Mouse (Mus musculus) forebrain, embryonic 13.5 days (tissue): ENCODE measurements around the gene Dhrs9. TPM values are rescaled to one million over a fixed set of nuclear protein-coding genes. Genes with fewer than 3 reads are reported as not detected.

Source experiments
- ATAC-seq: fragments of 200-750 bp; cut with Nextera tagmentation; 2 replicates; pipeline ENCODE4 v1.8.0; 2017
- H3K27ac ChIP-seq: fragments of 300-500 bp; sonication (generic); 2 replicates; pipeline ENCODE4 v1.5.1; 2015; ENCODE audit warnings: inconsistent platforms, mild to moderate bottlenecking, moderate library complexity
- H3K27me3 ChIP-seq: fragments of 300-500 bp; sonication (generic); 2 replicates; pipeline ENCODE4 v1.6.1; 2015; ENCODE audit warnings: mild to moderate bottlenecking, inconsistent platforms
- H3K36me3 ChIP-seq: fragments of 300-500 bp; sonication (generic); 2 replicates; pipeline ENCODE4 v1.6.1; 2015; ENCODE audit warnings: mild to moderate bottlenecking, inconsistent platforms; ENCODE audit not compliant: poor library complexity, severe bottlenecking
- H3K4me1 ChIP-seq: fragments of 300-500 bp; sonication (generic); 2 replicates; pipeline ENCODE4 v1.6.1; 2015; ENCODE audit warnings: inconsistent platforms
- H3K4me2 ChIP-seq: fragments of 300-500 bp; sonication (generic); 2 replicates; pipeline ENCODE4 v1.6.1; 2015; ENCODE audit warnings: inconsistent platforms, mild to moderate bottlenecking, moderate library complexity
- H3K4me3 ChIP-seq: fragments of 300-500 bp; sonication (generic); 2 replicates; pipeline ENCODE4 v1.5.1; 2015; ENCODE audit warnings: mild to moderate bottlenecking, inconsistent platforms
- H3K9ac ChIP-seq: fragments of 300-500 bp; sonication (generic); 2 replicates; pipeline ENCODE4 v1.6.1; 2015; ENCODE audit warnings: mild to moderate bottlenecking, inconsistent platforms
- H3K9me3 ChIP-seq: fragments of 300-500 bp; sonication (generic); replicated peaks from 2 replicates; pipeline ENCODE4 v1.6.1; 2016; ENCODE audit warnings: inconsistent platforms
- WGBS: fragments of 180-500 bp; shearing (Covaris S2); methylation state at CpG from one replicate; pipeline ENCODE4 v1.1.7; 2015; 5-methylcytosine and 5-hydroxymethylcytosine counted together
- polyA plus RNA-seq: library from polyadenylated mRNA; unstranded; fragments of >200 nt; fragmentation: Nextera tagmentation; extraction: Ambion mirVana; gene quantifications from 2 replicates; pipeline ENCODE4 v1.2.1, GENCODE M21; 2015

Dhrs9 gene
- polyA plus RNA-seq, 1 experiment from 2014 or later, result not detected

DNA sequence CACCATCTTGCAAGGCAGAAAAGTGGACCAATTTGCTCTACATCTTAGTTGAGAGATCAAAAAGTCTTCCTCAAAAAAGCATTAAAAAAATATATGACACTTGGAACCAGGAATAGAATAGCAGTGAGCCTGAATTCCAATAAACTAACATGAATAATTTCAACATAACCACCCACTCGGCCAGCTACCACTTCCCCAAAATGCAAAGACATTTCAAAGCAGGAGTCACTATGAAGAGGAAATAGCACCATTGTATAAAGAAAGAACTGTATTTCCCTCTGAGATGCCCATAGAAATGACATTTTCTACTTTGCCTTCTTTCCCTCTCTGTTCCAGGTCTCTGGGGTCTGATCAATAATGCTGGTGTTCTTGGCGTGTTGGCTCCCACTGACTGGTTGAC, 13.7 kb downstream of the Dhrs9 start:
- Histone ChIP-seq H3K4me1 (no peaks in the 10 kb centered on the region), H3K4me3 (no peak overlapping the region), H3K36me3 (no peaks in the 10 kb centered on the region), H3K27me3 (no peaks in the 10 kb centered on the region), H3K9me3 (no peaks in the 10 kb centered on the region), H3K27ac (no peak overlapping the region), H3K9ac (no peak overlapping the region), H3K4me2 (no peak overlapping the region)
- WGBS, result 91% methylated on average over 2 of the region's 2 CpGs
- ATAC-seq, result no peak

DNA sequence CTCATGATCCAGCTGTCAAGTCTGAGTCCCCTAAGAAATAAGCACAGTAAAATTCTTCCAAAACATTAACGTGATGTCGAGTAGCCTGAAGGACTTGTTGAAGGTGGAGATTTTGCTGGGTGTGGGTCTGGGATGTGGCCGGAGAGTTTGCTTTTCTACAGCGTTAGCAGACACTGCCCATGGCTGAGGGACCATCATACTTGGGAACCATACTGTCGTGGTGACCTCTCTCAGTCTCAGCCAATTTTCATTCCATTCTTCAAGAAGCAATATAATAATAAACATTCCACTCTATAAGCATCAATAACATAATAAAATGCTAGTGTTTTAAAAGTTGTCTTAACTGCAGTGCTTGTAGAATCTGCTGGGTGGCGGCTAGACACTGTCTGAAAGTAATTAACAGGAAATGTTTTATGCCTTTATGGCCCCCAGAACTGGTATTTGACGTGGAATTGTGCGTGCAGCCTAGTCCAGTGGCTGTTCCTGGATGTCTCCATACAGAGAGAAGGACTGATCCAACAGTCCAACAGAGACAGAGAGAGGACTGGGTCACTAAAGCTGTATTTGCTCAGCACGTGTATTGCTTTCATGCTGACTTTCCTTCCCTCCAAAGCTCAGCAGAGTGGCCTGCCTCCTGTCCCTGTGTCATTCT, 15.5 kb downstream of the Dhrs9 start:
- Histone ChIP-seq H3K9ac (no peak overlapping the region), H3K27ac (no peak overlapping the region), H3K4me3 (no peak overlapping the region), H3K27me3 (no peaks in the 10 kb centered on the region), H3K4me1 (no peaks in the 10 kb centered on the region), H3K36me3 (no peaks in the 10 kb centered on the region), H3K9me3 (no peaks in the 10 kb centered on the region), H3K4me2 (no peak overlapping the region)
- no peak for ATAC-seq
- WGBS, result 81% methylated on average over 9 of the region's 9 CpGs

DNA sequence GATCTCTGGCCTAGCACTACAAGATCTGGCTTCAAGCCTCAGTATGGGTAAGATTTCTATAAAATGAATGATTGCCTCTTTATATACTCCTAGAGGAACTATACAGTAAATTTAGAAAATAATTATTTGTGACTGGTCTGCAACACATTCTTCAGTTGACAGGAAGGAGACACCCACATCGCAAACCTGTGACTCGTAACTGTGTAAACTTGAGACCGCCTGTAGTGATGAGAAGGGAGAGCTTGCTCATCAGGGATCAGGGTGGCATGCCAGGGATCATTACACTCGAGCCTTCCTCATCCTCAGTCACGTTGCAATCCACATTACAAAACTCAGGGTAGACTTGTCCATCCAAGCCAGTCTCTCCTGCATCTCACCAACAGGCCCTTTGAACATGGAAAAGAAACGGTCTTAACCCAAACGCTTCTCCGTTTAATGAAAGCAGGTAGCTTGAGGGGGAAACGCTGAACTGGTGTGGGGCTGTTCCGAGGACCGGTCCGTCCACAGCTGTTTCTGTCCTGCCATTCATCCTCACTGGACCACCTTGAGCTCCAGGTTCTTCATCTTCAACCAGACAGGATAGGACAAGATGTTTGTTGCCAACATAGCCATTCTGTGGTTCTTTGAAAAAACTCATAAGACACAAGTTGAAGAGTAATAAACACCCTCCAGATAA, 16.7 kb downstream of the Dhrs9 start:
- Histone ChIP-seq H3K4me1 (no peaks in the 10 kb centered on the region), H3K4me3 (no peak overlapping the region), H3K4me2 (no peak overlapping the region), H3K9ac (no peak overlapping the region), H3K36me3 (no peaks in the 10 kb centered on the region), H3K27me3 (no peaks in the 10 kb centered on the region), H3K9me3 (no peaks in the 10 kb centered on the region), H3K27ac (no peak overlapping the region)
- WGBS, result 88% methylated on average over 12 of the region's 12 CpGs
- ATAC-seq, result no peak

DNA sequence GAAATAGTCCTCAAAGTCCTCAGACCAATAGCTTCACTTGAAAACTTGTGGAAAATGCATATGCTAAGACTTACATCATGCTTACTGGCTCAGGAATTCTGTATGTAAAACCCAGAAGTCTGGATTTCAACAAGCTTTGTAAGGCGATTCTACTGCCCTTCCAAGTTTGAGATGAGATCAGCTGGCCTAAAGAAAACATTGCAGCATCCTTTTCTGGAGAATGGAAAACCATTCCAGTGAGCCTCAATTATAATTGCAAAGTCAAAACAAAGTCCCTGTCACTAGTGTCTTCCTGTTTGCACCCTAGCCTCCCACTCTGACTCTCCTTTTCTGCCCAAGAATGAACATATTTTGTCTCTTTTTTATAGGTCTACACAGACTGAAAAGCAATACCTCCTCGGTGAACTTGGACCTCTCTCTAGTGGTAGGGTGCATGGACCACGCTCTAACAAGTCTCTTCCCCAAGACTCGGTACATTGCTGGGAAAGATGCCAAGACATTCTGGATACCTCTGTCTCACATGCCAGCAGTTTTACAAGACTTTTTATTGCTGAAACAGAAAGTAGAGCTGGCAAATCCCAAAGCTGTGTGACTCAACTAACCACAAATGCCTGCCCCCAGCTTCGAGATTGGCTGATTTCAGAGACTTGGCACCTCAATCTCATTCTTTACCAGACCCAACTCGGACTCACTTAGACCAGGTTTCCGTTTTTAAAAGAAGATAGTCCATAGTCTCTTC, 20.8 kb downstream of the Dhrs9 start:
- Histone ChIP-seq H3K4me3 (no peak overlapping the region), H3K4me2 (no peak overlapping the region), H3K4me1 (no peaks in the 10 kb centered on the region), H3K27me3 (no peaks in the 10 kb centered on the region), H3K36me3 (no peaks in the 10 kb centered on the region), H3K9me3 (no peaks in the 10 kb centered on the region), H3K27ac (no peak overlapping the region), H3K9ac (no peak overlapping the region)
- WGBS, result 78% methylated on average over 7 of the region's 7 CpGs
- ATAC-seq, result no peak

DNA sequence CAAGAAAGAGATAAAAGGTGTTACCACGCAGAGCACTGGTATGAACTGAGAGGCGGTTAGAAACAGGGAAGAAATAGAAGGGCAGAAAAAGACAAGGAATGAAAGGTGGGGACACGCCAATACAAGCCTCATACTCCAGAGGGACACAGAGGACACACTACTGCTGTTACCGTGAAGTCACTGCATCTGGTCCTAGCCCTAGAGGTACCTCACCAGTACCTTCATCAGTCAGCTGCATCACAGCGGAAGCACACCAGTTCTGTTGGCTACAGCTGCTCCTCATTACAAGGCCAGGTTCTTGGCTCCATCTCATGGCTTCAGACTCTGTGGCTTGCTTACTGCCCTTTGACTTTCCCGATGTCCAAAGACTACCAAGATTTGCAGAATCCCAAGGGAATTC, 21.6 kb downstream of the Dhrs9 start:
- WGBS, result 88% methylated on average over 6 of the region's 6 CpGs
- H3K4me1 ChIP-seq, result no peaks in the 10 kb centered on the region
- ATAC-seq, result no peak

DNA sequence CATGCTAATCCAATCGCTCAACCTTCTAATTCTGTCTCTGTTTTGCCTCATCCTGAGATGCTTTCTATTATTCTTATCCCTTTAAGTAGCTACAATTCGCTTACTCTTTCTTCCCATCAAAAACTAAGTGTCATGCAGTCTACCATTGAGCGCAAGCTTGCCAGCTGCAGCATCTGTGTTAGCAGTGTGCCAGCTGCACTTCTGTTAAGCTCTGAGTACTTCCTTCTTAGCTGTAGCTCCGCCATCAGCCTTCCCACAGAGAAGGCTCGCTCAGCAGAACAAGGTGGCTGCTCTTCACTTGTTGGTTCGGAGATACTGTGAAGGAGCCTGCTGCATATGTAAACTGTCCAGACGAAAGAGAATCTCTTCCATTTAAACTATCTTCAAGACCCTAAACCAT, 22.1 kb downstream of the Dhrs9 start:
- Histone ChIP-seq H3K9me3 (no peaks in the 10 kb centered on the region), H3K4me3 (no peak overlapping the region), H3K27me3 (no peaks in the 10 kb centered on the region), H3K27ac (no peak overlapping the region), H3K4me1 (no peaks in the 10 kb centered on the region), H3K9ac (no peak overlapping the region), H3K4me2 (no peak overlapping the region), H3K36me3 (no peaks in the 10 kb centered on the region)
- WGBS, result 82% methylated on average over 7 of the region's 7 CpGs
- ATAC-seq, result no peak; the same call in 1 of the 2 replicates

More for the DNA sequence above, 21.6 kb downstream of the Dhrs9 start:
- H3K9me3 ChIP-seq, result no peaks in the 10 kb centered on the region
- no peak overlapping the region for H3K9ac ChIP-seq
- no peak overlapping the region for H3K4me3 ChIP-seq
- no peak overlapping the region for H3K4me2 ChIP-seq
- H3K27ac ChIP-seq, result no peak overlapping the region
- no peaks in the 10 kb centered on the region for H3K36me3 ChIP-seq
- H3K27me3 ChIP-seq, result no peaks in the 10 kb centered on the region

DNA sequence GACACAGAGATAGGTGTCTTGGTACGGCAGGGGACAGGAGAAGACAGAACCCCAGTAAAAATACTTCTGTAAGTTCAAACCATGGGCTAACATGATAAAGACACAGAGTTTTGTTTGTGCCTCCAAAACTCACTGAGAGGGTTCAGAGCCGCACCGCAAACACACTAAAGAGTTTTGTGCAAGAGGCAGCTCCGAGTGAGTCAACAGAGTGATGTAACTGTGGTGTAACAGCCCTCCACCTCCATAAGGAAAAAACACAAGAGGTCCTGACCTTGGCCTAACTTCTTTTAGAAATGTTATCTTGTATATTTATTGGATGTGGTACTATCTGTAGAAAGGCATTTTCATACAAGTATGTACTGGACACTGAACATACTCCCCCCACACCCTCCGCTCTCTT, 25.4 kb downstream of the Dhrs9 start:
- H3K9me3 ChIP-seq, result no peaks in the 10 kb centered on the region
- H3K9ac ChIP-seq, result no peak overlapping the region
- no peaks in the 10 kb centered on the region for H3K27me3 ChIP-seq
- H3K27ac ChIP-seq, result no peak overlapping the region
- no peaks in the 10 kb centered on the region for H3K36me3 ChIP-seq
- ATAC-seq, result no peak
- 93% methylated on average over 5 of the region's 5 CpGs for WGBS
- H3K4me1 ChIP-seq, result no peaks in the 10 kb centered on the region
- H3K4me3 ChIP-seq, result no peak overlapping the region
- H3K4me2 ChIP-seq, result no peak overlapping the region

DNA sequence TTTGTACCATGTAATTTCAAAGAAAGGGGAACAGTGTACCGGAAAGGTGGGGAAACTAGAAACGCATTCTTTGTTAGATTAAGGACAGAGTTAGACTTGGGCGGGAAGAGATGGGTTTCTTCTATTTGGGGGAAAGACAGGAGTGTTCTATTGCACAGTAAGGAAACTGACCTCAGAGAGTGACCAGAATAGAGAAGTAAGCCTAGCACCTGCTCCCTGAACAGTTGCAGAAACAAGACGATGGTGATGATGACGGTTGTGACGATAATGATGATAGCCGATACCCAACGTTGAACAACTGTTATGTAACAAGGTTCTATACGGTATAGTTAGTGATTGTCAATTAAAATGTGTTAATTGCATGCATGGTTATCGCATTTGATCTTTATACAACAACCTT, 34.3 kb downstream of the Dhrs9 start:
- no peak overlapping the region for H3K4me2 ChIP-seq
- no peaks in the 10 kb centered on the region for H3K36me3 ChIP-seq
- H3K9ac ChIP-seq, result no peak overlapping the region
- peaks cover 22% of the 10 kb centered on the region for H3K4me1 ChIP-seq
- peaks cover 24% of the 10 kb centered on the region for H3K27me3 ChIP-seq
- no peak for ATAC-seq
- no peak overlapping the region for H3K27ac ChIP-seq
- no peaks in the 10 kb centered on the region for H3K9me3 ChIP-seq
- WGBS, result 94% methylated on average over 10 of the region's 10 CpGs
- H3K4me3 ChIP-seq, result no peak overlapping the region

DNA sequence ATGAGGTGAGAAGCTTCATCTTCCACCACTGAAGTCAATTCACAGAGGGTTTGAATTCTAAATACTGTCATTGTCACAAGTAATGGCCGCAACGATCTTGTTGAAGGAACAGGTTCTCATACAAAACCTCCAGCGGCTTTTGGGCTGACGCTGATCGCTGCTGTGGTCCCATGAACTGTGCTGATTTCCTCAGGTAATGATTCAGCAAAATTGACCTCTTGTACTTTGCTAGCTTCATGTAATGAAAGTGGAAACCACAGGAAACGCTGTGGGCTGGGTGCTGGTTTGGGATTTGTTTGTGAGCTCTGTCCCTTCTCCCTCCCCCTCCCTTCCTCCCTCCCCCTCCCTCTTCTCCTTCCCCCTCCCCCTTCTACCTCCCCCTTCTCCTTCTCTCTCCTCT, 34.8 kb downstream of the Dhrs9 start:
- H3K4me2 ChIP-seq, result no peak overlapping the region
- no peaks in the 10 kb centered on the region for H3K9me3 ChIP-seq
- H3K27ac ChIP-seq, result no peak overlapping the region
- no peaks in the 10 kb centered on the region for H3K36me3 ChIP-seq
- H3K9ac ChIP-seq, result no peak overlapping the region
- ATAC-seq, result no peak
- WGBS, result 89% methylated on average over 6 of the region's 6 CpGs
- no peak overlapping the region for H3K4me3 ChIP-seq
- H3K4me1 ChIP-seq, result peaks cover 22% of the 10 kb centered on the region
- H3K27me3 ChIP-seq, result peaks cover 24% of the 10 kb centered on the region

DNA sequence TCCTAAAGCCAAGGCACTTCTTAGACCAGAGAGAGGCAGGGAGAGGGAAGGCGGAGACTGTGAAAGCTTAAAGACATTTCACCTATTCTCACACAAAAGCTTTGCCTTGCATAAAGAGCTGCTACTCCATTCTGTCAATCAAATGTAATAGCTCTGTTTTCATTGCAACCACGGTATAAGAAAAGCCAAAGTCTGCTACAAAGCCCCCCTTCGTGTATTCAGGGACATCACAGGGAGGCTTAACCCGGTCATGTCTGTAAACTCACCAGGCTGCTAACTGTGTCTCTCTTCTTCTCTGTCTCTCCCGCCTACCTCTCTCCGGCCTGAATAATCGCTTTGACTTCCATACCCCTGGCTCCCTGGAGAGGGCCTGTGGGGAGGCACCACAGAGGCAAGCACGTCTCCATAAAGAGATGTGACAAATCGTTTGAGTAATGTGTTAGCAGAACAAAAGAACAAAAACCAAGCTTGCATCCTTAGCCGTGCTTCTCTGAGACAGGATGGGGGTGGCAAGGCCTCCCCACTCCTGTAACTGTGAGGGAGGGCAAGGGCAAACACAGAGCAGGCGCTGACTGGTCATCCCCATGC, 38.1 kb downstream of the Dhrs9 start:
- H3K4me1 ChIP-seq, result peaks cover 22% of the 10 kb centered on the region
- peak overlapping the region; percentile 44 for H3K4me2 ChIP-seq
- peak overlapping the region; percentile 44 for H3K27ac ChIP-seq
- no peak overlapping the region for H3K9ac ChIP-seq
- peak; percentile 84 for ATAC-seq
- 2% methylated on average over 11 of the region's 11 CpGs for WGBS
- no peak overlapping the region for H3K4me3 ChIP-seq
- H3K9me3 ChIP-seq, result no peaks in the 10 kb centered on the region
- peaks cover 37% of the 10 kb centered on the region for H3K27me3 ChIP-seq
- no peaks in the 10 kb centered on the region for H3K36me3 ChIP-seq

DNA sequence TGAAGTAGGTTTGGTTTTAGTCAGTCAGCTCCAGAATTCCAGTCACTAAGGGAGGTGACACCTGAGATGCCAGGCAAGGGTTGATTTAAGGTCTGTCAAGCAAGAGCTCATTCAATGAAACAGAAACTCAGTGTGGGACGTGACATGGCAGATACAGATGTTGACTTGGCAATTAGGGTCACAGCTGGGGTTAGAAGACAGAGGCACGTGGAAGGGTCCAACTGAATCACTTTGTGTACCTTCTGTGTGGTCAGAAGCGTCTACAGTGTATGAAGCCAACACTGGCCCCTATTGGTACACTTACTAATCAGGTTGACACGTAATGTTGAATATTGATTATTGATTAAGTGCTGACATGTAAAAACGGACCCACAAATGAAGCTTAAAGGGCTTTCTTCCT, 44.6 kb downstream of the Dhrs9 start:
- no peaks in the 10 kb centered on the region for H3K4me1 ChIP-seq
- no peaks in the 10 kb centered on the region for H3K36me3 ChIP-seq
- no peak overlapping the region for H3K4me3 ChIP-seq
- no peaks in the 10 kb centered on the region for H3K9me3 ChIP-seq
- no peak overlapping the region for H3K4me2 ChIP-seq
- no peak overlapping the region for H3K27ac ChIP-seq
- peaks cover 13% of the 10 kb centered on the region for H3K27me3 ChIP-seq
- no peak for ATAC-seq
- no peak overlapping the region for H3K9ac ChIP-seq
- WGBS, result 77% methylated on average over 5 of the region's 5 CpGs

DNA sequence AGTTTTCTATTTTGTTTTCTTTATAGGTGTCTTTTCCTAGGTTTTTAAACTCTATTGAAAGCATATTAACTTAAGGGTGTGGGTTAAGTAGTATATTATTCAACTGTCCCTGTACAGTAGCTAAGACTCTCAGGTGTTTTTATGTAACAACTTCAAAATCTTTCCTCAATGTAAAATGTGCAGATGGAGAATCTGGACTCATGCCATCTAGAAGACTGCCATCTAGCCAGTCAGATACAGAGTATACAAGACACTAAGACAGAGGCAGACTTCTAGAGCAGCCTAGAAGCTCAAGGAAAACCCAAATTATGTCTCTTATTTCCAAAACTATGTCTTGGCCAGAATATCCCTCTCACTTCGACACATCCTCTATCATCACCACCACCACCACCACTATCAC, 45.8 kb downstream of the Dhrs9 start:
- no peak overlapping the region for H3K27ac ChIP-seq
- H3K36me3 ChIP-seq, result no peaks in the 10 kb centered on the region
- ATAC-seq, result no peak
- no peak overlapping the region for H3K9ac ChIP-seq
- 92% methylated on average over 1 of the region's 1 CpGs for WGBS
- H3K4me3 ChIP-seq, result no peak overlapping the region
- H3K27me3 ChIP-seq, result peaks cover 12% of the 10 kb centered on the region; the same call in 1 of the 2 replicates
- H3K4me2 ChIP-seq, result no peak overlapping the region
- no peaks in the 10 kb centered on the region for H3K9me3 ChIP-seq
- H3K4me1 ChIP-seq, result no peaks in the 10 kb centered on the region
